Mouse (Mus musculus) erythroblast, adult 5-6 weeks (primary cell): Measurements from ENCODE around the gene Prdm2. TPM values are rescaled to one million over a fixed set of nuclear protein-coding genes. Genes with fewer than 3 reads are reported as not detected.

Source experiments
- ATAC-seq: replicated peaks from 2 replicates; pipeline ENCODE4 v1.8.0; 2016; ENCODE audit warnings: moderate number of reproducible peaks, mild to moderate bottlenecking, moderate TSS enrichment, inconsistent platforms; ENCODE audit not compliant: poor library complexity, low FRiP score, severe bottlenecking
- total RNA-seq, 2 experiments: library from RNA; stranded (forward) in 1 of 2; stranded (reverse) in 1 of 2; fragments of 150-400 nt in 1 of 2; fragments of 200-764, 138-1000 nt in 1 of 2; gene quantifications; 2 replicates each; pipeline versions ENCODE4 v1.2.3 to v1.2.4; 2015 to 2017; ENCODE audit warnings: low replicate concordance in 2 of 2

The Prdm2 gene
- total RNA-seq, 2 experiments from 2014 or later, result 8.4 to 15.0 TPM

DNA sequence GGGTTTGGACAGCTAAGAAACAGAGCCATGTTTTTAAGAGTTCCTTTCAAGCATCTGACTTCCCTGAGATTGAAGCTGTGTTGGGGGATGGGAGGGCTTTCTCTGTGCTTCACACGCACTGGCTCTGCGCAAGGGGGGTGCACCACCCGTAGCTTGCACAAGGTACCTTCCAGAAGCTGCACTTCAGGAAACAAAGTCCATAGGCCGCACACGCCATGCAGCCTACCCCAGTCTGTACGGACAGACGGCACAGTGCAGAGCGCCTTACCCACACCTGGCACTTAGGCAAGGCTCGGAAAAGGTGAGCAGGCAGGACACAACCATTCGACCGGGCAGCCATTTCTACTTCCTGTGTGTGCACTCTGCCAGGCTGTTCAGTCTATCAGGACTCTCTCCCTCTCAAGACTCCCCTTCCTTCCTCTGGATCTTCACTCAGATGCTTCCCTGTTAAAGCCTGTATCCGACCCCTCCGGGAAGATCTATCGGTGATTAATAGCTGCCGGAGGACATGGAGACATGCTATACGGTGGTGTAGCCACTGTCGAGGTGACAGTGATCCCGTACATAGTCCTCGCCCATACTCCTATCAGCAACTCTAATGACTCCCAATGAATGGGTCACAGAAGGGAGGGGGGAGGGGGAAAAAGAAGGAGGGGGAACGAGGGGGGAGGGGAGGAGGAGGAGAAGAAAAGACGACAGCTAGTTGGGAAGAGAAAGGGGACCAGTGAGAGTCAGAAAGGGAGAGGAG is 98.4 kb downstream of the Prdm2 start:
- ATAC-seq, result no peak

GRCm38 (mm10) chr4:143112985-143113384 is 99.8 kb downstream of the Prdm2 start:
- ATAC-seq, result no peak

DNA sequence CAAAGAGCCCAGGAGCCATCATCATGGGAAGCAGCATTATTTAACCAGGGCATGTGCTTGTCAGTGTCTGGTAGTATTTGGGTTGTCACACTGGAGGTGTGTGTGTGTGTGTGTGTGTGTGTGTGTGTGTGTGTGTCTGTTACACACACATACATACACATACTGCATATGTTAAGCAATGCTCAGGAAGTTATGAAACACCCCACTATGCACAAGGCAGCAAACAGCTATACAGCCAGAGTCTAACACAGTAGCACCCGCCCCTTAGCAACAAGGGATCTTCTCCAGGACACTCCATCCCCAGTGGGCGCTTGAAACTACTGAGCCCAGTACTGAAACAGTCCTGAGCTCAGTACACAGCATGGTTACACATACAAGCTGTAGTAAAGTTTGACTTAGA is 100.4 kb downstream of the Prdm2 start:
- no peak for ATAC-seq

GRCm38 (mm10) chr4:143111872-143112271 is 100.9 kb downstream of the Prdm2 start:
- no peak for ATAC-seq

- no peak for ATAC-seq
Observed at GRCm38 (mm10) chr4:143108552-143108951, 104.2 kb downstream of the Prdm2 start.

DNA sequence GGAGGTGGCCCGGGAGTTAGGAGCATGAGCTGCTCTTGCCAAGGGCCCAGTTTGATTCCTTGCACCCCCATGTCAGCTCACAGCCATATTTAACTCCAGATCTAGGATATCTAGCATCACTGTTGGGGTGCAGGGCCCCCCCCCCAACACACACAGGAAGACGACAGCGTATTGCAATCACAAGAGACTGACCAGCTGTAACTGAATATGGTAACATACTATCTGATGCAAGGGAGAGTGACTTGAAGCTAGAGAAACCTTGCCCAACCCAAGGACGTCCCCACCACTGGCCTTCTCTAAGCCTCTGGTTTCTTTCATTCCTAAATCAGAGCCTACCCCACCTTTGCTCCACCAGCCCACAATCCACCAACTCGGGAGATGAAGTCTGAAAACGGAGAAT is 105.8 kb downstream of the Prdm2 start:
- ATAC-seq, result no peak

DNA sequence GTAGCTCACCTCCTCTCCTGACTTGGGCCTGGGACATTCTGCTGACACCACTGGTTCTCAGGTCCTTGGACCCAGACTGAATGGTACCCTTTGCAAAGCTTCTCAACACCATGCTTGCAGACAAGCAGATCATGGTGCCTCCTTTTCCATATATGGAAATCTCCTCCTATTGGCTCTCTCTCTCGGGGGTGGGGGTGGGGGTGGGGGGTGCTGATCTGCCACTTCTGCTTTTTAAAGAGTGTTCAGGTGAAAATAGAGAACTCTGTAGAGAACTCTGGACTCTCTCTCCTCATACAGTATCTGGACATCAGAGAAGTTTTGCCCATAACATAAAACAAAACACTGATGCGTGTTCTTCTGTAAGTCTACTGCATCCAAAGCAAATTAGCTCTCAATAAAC is 106.2 kb downstream of the Prdm2 start:
- ATAC-seq, result no peak

DNA sequence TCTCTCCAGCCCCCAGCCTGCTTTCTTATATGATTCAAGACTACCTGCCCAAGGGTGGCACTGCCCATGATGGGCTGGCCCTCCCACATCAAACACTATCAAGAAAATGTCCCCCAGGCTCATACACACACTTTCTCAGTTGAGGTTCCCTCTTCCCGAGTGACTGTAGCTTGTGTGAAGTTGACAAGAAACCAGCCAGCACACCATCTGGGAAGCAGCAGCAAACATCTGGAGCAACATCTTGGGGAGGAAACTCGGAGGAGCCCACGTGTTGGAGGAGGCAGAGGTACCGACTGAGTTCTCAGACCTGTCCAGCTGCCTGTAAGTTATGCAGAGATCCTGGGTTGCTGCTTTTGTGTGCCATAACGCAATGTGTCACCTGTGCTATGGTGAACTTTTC is 108.1 kb downstream of the Prdm2 start:
- ATAC-seq, result no peak

DNA sequence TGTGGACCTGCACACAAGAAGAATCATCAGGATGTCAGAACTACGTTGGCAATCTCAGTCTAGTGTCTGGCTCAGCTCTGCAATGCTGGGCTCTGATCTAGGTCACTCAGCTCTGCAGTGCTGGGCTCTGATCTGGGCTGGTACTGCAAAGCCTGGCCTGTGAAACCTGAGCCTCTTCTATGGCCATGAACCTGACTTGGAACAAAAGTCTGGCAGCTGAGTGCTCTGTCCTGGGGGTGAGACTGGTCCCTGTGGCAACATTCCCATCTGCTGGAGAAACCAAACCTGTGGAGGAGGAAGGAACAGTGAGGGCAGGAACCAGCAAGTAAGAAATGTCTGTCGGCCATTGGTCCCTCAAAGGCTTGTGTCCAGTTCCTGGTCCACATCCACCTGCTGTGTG is 109.0 kb downstream of the Prdm2 start:
- ATAC-seq, result no peak

GRCm38 (mm10) chr4:143100157-143100556 is 112.6 kb downstream of the Prdm2 start:
- no peak for ATAC-seq

DNA sequence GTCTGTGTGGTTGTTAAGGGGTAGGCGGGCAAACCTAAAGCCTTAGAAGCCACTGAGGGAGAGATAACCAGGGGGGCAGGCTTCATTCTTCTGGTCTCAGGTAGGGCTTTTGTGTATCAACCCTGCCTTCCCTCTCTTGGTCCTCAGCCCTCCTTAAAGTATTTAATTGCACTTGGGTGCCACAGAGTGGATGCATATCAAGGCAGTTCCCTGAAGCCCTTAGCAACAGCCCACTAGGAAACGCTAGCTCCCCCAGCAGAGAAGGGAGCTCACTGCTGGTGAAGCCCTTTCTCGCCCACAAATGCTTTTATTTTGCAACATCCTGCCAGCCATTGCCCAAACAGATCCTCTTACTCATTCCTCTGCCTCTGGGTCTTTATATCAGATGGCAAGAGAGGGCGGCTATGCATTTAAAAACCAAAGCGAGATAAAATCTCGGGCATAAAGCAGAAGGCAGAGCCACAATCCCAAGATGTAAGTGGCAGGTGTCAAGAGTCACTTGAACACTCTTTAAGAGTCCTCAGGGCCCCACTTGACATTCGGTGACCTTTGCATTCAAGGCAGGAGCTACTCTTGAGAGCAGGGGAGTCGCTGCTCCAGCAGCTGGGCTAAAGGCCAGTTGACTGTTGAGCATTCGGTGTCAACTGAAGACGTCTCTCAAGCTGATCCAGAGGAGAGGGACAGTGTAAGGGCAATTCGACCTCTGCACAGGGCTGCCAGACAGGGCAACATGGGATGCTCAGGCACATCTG is 113.3 kb downstream of the Prdm2 start:
- ATAC-seq, result no peak

DNA sequence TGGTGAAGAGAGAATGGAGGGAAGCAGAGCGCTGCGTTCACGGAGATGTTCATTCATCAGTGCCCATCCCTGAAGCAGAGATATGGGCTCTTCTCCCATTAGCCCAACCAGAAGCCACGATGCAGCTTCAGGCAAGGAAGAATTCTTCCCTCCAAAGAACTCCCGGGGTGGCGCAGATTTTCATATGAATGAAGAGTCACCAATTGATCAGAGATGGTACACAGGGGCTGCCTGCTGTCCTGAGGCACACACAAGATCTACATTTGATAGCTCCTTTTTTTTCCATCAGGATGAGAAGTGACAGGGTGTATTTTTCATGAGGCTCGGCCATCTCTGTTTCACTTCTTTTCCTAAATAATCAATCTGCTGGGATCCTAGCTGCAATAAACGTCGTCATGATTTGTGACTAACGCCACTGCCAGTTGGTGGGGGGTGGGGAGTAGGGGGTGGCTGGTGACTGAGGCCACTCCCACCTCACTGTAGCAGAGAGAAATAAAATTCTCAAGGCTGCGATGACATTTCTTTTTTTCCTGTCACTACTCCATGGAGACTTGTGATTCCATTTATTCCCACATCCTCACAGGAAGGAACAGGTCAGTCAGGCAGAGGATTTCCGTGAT is 120.6 kb downstream of the Prdm2 start:
- ATAC-seq, result no peak

DNA sequence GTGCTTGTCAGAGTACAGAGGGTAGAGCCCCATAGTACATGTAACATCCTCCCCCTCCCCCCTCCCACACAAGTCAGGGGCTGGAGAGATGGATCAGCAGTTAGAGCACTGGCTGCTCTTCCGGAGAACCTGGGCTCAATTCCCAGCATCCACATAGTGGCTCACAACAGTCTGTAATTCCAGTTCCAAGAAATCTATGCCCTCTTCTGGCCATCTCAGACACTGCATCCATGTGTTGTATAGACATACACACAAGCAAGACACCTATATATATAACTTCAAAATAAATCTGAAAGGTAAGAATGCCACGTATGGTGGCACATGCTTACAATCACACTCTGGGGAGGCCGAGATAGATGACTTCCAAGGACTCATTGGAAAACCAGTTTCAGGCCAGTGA is 122.2 kb downstream of the Prdm2 start:
- ATAC-seq, result no peak

GRCm38 (mm10) chr4:143074071-143074765 is 138.6 kb downstream of the Prdm2 start:
- ATAC-seq, result no peak

DNA sequence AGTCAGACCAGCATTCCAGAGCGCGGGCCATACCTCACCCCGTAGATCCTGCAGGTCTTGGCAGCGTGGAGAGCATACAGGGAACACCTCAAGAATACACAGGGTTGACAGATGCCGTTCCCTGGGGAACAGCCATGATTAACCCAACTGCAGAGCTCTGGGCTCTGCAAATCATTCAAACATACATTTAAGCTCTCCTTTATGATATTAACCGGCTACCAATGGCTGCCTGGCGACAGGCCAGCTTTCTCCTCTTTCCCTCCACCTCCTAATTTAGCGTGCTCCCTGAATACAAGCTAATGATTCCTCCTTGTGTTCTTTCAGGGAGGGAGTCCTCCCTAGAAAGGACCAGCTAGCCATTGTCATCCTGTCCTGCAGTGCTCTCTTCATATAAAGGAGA is 141.0 kb downstream of the Prdm2 start:
- no peak for ATAC-seq

- no peak for ATAC-seq
Observed at GRCm38 (mm10) chr4:143067006-143067405, 145.8 kb downstream of the Prdm2 start.

- ATAC-seq, result no peak
Observed at GRCm38 (mm10) chr4:143058765-143059344, 153.9 kb downstream of the Prdm2 start.
